Mouse (Mus musculus): ENCODE results near the gene Zbtb18. TPM values are rescaled to one million over a fixed set of nuclear protein-coding genes. Genes with fewer than 3 reads are reported as not detected.

Zbtb18 gene
- polyA plus RNA-seq (2015; fragmentation: Nextera tagmentation; extraction: Ambion mirVana), result 136 and 150 TPM in 2 replicates

GRCm38 (mm10) chr1:177442196-177442808 lies at the start of gene Zbtb18:
Gene Zbtb18 (plus strand): TSS chr1:177442351.
- Histone ChIP-seq H3K27ac (replicated peaks) (peak within 1 kb of the TSS; percentile 99), H3K4me2 (replicated peaks) (peak within 1 kb of the TSS; percentile 58), H3K9ac (replicated peaks) (peak within 1 kb of the TSS; percentile 77), H3K9me3 (no peaks in the 10 kb centered on the region), H3K4me1 (peaks cover 35% of the 10 kb centered on the region), H3K27me3 (no peaks in the 10 kb centered on the region), H3K36me3 (no peaks in the 10 kb centered on the region), H3K4me3 (peak within 1 kb of the TSS; percentile 71)
- under 1% methylated on average over 46 of the region's 106 CpGs for WGBS
- 0 out of 2 replicates have a peak, but pooled peaks have one; percentile 1 for ATAC-seq (replicated peaks)

- H3K27ac ChIP-seq (replicated peaks), result no peak overlapping the region
- WGBS, result 88% methylated on average over 1 of the region's 1 CpGs
- no peak overlapping the region for H3K9ac ChIP-seq (replicated peaks)
These were observed 44.7 kb upstream of the Zbtb18 start for GRCm38 (mm10) chr1:177397455-177397854.

GRCm38 (mm10) chr1:177405170-177405569 lies 37.0 kb upstream of the Zbtb18 start:
- WGBS, result 81% methylated on average over 6 of the region's 6 CpGs
- Histone ChIP-seq H3K4me1 (peaks cover 4% of the 10 kb centered on the region; the same call in 1 of the 2 replicates), H3K36me3 (no peaks in the 10 kb centered on the region), H3K4me2 (replicated peaks) (no peak overlapping the region), H3K27me3 (no peaks in the 10 kb centered on the region), H3K9ac (replicated peaks) (no peak overlapping the region), H3K27ac (replicated peaks) (no peak overlapping the region), H3K4me3 (no peak overlapping the region), H3K9me3 (no peaks in the 10 kb centered on the region)
- no peak for ATAC-seq (replicated peaks)

More at GRCm38 (mm10) chr1:177397455-177397854, 44.7 kb upstream of the Zbtb18 start:
- Histone ChIP-seq H3K27me3 (no peaks in the 10 kb centered on the region), H3K4me2 (replicated peaks) (no peak overlapping the region), H3K4me1 (no peaks in the 10 kb centered on the region), H3K4me3 (no peak overlapping the region), H3K9me3 (no peaks in the 10 kb centered on the region), H3K36me3 (no peaks in the 10 kb centered on the region)
- ATAC-seq (replicated peaks), result no peak

GRCm38 (mm10) chr1:177408690-177409089 lies 33.5 kb upstream of the Zbtb18 start:
- Histone ChIP-seq H3K9ac (replicated peaks) (no peak overlapping the region), H3K4me1 (peaks cover 30% of the 10 kb centered on the region), H3K27me3 (no peaks in the 10 kb centered on the region), H3K9me3 (no peaks in the 10 kb centered on the region), H3K4me2 (replicated peaks) (no peak overlapping the region), H3K4me3 (no peak overlapping the region), H3K27ac (replicated peaks) (no peak overlapping the region), H3K36me3 (no peaks in the 10 kb centered on the region)
- no peak for ATAC-seq (replicated peaks)
- WGBS, result 90% methylated on average over 3 of the region's 3 CpGs

- Histone ChIP-seq H3K9me3 (no peaks in the 10 kb centered on the region), H3K36me3 (no peaks in the 10 kb centered on the region), H3K27ac (replicated peaks) (peak overlapping the region; percentile 58), H3K27me3 (no peaks in the 10 kb centered on the region), H3K4me2 (replicated peaks) (peak overlapping the region; percentile 33), H3K9ac (replicated peaks) (no peak overlapping the region), H3K4me1 (peaks cover 30% of the 10 kb centered on the region), H3K4me3 (no peak overlapping the region)
- peak; percentile 78 for ATAC-seq (replicated peaks)
- WGBS, result 19% methylated on average over 7 of the region's 7 CpGs
These were observed 31.3 kb upstream of the Zbtb18 start for GRCm38 (mm10) chr1:177410769-177411348.

GRCm38 (mm10) chr1:177411359-177412358 lies 30.5 kb upstream of the Zbtb18 start:
- Histone ChIP-seq H3K4me1 (peaks cover 30% of the 10 kb centered on the region), H3K4me3 (no peak overlapping the region), H3K36me3 (no peaks in the 10 kb centered on the region), H3K9me3 (no peaks in the 10 kb centered on the region), H3K4me2 (replicated peaks) (peak overlapping the region; percentile 33), H3K27ac (replicated peaks) (peak overlapping the region; percentile 58), H3K27me3 (no peaks in the 10 kb centered on the region), H3K9ac (replicated peaks) (no peak overlapping the region)
- ATAC-seq (replicated peaks), result peak; percentile 76
- WGBS, result 10% methylated on average over 19 of the region's 19 CpGs

- Histone ChIP-seq H3K4me2 (replicated peaks) (no peak overlapping the region), H3K9me3 (no peaks in the 10 kb centered on the region), H3K4me1 (no peaks in the 10 kb centered on the region), H3K36me3 (no peaks in the 10 kb centered on the region), H3K9ac (replicated peaks) (no peak overlapping the region), H3K27ac (replicated peaks) (no peak overlapping the region), H3K4me3 (no peak overlapping the region), H3K27me3 (no peaks in the 10 kb centered on the region)
- ATAC-seq (replicated peaks), result no peak
- 81% methylated on average over 12 of the region's 12 CpGs for WGBS
These were observed 22.8 kb upstream of the Zbtb18 start for GRCm38 (mm10) chr1:177419331-177419730.

GRCm38 (mm10) chr1:177420126-177420525 lies 22.0 kb upstream of the Zbtb18 start:
- no peak for ATAC-seq (replicated peaks)
- no peak overlapping the region for H3K4me3 ChIP-seq
- H3K27ac ChIP-seq (replicated peaks), result no peak overlapping the region
- 21% methylated on average over 6 of the region's 6 CpGs for WGBS
- no peak overlapping the region for H3K4me2 ChIP-seq (replicated peaks)
- H3K4me1 ChIP-seq, result no peaks in the 10 kb centered on the region
- H3K9ac ChIP-seq (replicated peaks), result no peak overlapping the region
- no peaks in the 10 kb centered on the region for H3K27me3 ChIP-seq
- no peaks in the 10 kb centered on the region for H3K9me3 ChIP-seq
- no peaks in the 10 kb centered on the region for H3K36me3 ChIP-seq

- no peak overlapping the region for H3K9ac ChIP-seq (replicated peaks)
- no peak for ATAC-seq (replicated peaks)
- H3K4me3 ChIP-seq, result no peak overlapping the region
- no peak overlapping the region for H3K4me2 ChIP-seq (replicated peaks)
- no peaks in the 10 kb centered on the region for H3K27me3 ChIP-seq
- peaks cover 14% of the 10 kb centered on the region for H3K4me1 ChIP-seq
- H3K27ac ChIP-seq (replicated peaks), result no peak overlapping the region; the same call in 1 of the 2 replicates
- H3K9me3 ChIP-seq, result no peaks in the 10 kb centered on the region
- no peaks in the 10 kb centered on the region for H3K36me3 ChIP-seq
- 87% methylated on average over 5 of the region's 5 CpGs for WGBS
These were observed 14.3 kb upstream of the Zbtb18 start for GRCm38 (mm10) chr1:177427862-177428261.

- no peak overlapping the region for H3K4me3 ChIP-seq
- H3K9me3 ChIP-seq, result no peaks in the 10 kb centered on the region
- H3K27me3 ChIP-seq, result no peaks in the 10 kb centered on the region
- no peak overlapping the region for H3K9ac ChIP-seq (replicated peaks)
- 75% methylated on average over 14 of the region's 14 CpGs for WGBS
- H3K4me2 ChIP-seq (replicated peaks), result no peak overlapping the region
- H3K4me1 ChIP-seq, result peaks cover 14% of the 10 kb centered on the region
- H3K27ac ChIP-seq (replicated peaks), result no peak overlapping the region; the same call in 1 of the 2 replicates
- ATAC-seq (replicated peaks), result no peak
- no peaks in the 10 kb centered on the region for H3K36me3 ChIP-seq
These were observed 13.8 kb upstream of the Zbtb18 start for GRCm38 (mm10) chr1:177428338-177428737.

GRCm38 (mm10) chr1:177429067-177429466 lies 13.1 kb upstream of the Zbtb18 start:
- no peak overlapping the region for H3K4me3 ChIP-seq
- H3K9ac ChIP-seq (replicated peaks), result no peak overlapping the region
- no peaks in the 10 kb centered on the region for H3K9me3 ChIP-seq
- H3K27me3 ChIP-seq, result no peaks in the 10 kb centered on the region
- H3K36me3 ChIP-seq, result no peaks in the 10 kb centered on the region
- peak overlapping the region; percentile 74 for H3K27ac ChIP-seq (replicated peaks)
- ATAC-seq (replicated peaks), result no peak
- WGBS, result 55% methylated on average over 4 of the region's 4 CpGs
- H3K4me2 ChIP-seq (replicated peaks), result no peak overlapping the region
- peaks cover 14% of the 10 kb centered on the region for H3K4me1 ChIP-seq

GRCm38 (mm10) chr1:177440411-177440810 lies 1.7 kb upstream of the Zbtb18 start:
- WGBS, result 14% methylated on average over 2 of the region's 2 CpGs
- no peaks in the 10 kb centered on the region for H3K27me3 ChIP-seq
- H3K36me3 ChIP-seq, result no peaks in the 10 kb centered on the region
- peaks cover 19% of the 10 kb centered on the region for H3K4me1 ChIP-seq
- no peak overlapping the region for H3K4me2 ChIP-seq (replicated peaks)
- ATAC-seq (replicated peaks), result no peak
- no peak overlapping the region for H3K27ac ChIP-seq (replicated peaks)
- H3K4me3 ChIP-seq, result no peak overlapping the region
- no peak overlapping the region for H3K9ac ChIP-seq (replicated peaks)
- no peaks in the 10 kb centered on the region for H3K9me3 ChIP-seq

Measured in forebrain, embryonic 15.5 days (tissue).